Mouse (Mus musculus) R1 (cell line): Measurements from ENCODE around the gene Slc30a9.

Experiments used
- DNase-seq: peaks from one replicate; pipeline ENCODE4 v3.0.0-alpha.2; 2018; ENCODE audit warnings: low read depth, low spot score

Gene Slc30a9

GRCm38 (mm10) chr5:67306698-67307521 lies at the start of gene Slc30a9:
Gene Slc30a9, plus strand, starts transcription at chr5:67306955.
- DNase-seq = peak; percentile 87

- DNase-seq = no peak
Observed at GRCm38 (mm10) chr5:67258473-67258872, 48.3 kb upstream of the Slc30a9 start.

GRCm38 (mm10) chr5:67260159-67260530 lies 46.6 kb upstream of the Slc30a9 start:
- DNase-seq = no peak

- DNase-seq = peak; percentile 97
Observed at GRCm38 (mm10) chr5:67260531-67261371, 46.0 kb upstream of the Slc30a9 start, which contains the start of gene Tmem33. Gene Tmem33, plus strand, starts transcription at chr5:67260565.

- DNase-seq = no peak
Observed at GRCm38 (mm10) chr5:67262964-67263363, 43.8 kb upstream of the Slc30a9 start.

GRCm38 (mm10) chr5:67266106-67266505 lies 40.6 kb upstream of the Slc30a9 start:
- DNase-seq = peak; percentile 69

GRCm38 (mm10) chr5:67269309-67269708 lies 37.4 kb upstream of the Slc30a9 start:
- DNase-seq = peak; percentile 78

GRCm38 (mm10) chr5:67279407-67279806 lies 27.3 kb upstream of the Slc30a9 start:
- DNase-seq = peak; percentile 28

GRCm38 (mm10) chr5:67279840-67280239 lies 26.9 kb upstream of the Slc30a9 start:
- DNase-seq = no peak

- DNase-seq = no peak
Observed at GRCm38 (mm10) chr5:67280400-67280799, 26.4 kb upstream of the Slc30a9 start.

- no peak for DNase-seq
Observed at GRCm38 (mm10) chr5:67295029-67295428, 11.7 kb upstream of the Slc30a9 start.

- DNase-seq = no peak
Observed at GRCm38 (mm10) chr5:67295682-67296081, 11.1 kb upstream of the Slc30a9 start.

GRCm38 (mm10) chr5:67296171-67296570 lies 10.6 kb upstream of the Slc30a9 start:
- no peak for DNase-seq

GRCm38 (mm10) chr5:67297026-67297813 lies 9.5 kb upstream of the Slc30a9 start:
- no peak for DNase-seq

GRCm38 (mm10) chr5:67299847-67300412 lies 6.8 kb upstream of the Slc30a9 start:
- DNase-seq = no peak

- DNase-seq = no peak
Observed at GRCm38 (mm10) chr5:67300926-67301597, 5.7 kb upstream of the Slc30a9 start.

- peak; percentile 93 for DNase-seq
Observed at GRCm38 (mm10) chr5:67301722-67302331, 4.9 kb upstream of the Slc30a9 start.

- no peak for DNase-seq
Observed at GRCm38 (mm10) chr5:67303816-67304215, 2.9 kb upstream of the Slc30a9 start.

GRCm38 (mm10) chr5:67307659-67308222 lies 986 bp downstream of the Slc30a9 start:
- no peak for DNase-seq
